Mouse (Mus musculus) cerebellum, postnatal 14 days (tissue): ENCODE measurements around the gene Lrrc74b.
"Not testable (repeated sequence)": the region's sequence is repeated elsewhere in the genome, so short reads cannot be mapped to it uniquely, and the experiment has no call there.

Experiments used
- DNase-seq, 2 experiments: peaks; one replicate each; pipeline ENCODE4 v3.0.0; 2021; ENCODE audit warnings: mixed read lengths in 2 of 2

The Lrrc74b gene

DNA sequence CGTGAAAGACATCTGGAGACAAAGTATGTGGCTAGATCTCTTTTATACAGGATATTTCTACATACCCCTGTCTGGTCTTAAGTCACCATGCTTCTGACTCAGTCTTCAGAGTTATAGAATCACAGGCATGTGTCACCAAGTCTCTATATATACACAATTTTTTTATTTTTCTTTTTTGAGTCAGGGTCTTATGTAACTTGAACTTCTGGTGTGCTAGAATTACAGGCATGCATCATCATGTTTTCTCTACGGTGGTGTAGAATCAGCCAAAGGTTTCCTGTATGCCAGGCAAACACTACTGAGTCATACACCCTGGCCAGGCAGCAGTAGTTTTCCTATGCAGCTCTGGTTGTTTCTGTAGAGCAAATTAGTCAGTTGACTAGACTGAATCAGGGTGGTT is 18.4 kb downstream of the Lrrc74b start:
- DNase-seq: no peak

DNA sequence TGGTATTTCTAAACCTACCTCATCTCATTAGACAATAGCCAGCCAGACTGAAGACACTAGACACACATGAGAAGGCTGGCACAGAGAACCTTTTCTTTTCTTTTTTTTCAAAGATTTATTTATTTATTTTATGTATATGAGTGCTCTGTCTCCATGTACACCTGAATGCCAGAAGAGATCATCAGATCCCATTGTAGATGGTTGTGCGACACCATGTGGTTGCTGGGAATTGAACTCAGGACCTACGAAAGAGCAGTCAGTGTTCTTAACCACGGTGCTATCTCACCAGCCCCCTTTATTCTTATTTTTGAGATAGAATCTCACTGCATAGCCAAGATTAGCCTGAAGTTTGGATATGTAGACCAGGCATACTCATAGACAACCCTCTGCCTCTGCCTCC is 24.5 kb downstream of the Lrrc74b start:
- DNase-seq: peak; percentile 49 to 55

DNA sequence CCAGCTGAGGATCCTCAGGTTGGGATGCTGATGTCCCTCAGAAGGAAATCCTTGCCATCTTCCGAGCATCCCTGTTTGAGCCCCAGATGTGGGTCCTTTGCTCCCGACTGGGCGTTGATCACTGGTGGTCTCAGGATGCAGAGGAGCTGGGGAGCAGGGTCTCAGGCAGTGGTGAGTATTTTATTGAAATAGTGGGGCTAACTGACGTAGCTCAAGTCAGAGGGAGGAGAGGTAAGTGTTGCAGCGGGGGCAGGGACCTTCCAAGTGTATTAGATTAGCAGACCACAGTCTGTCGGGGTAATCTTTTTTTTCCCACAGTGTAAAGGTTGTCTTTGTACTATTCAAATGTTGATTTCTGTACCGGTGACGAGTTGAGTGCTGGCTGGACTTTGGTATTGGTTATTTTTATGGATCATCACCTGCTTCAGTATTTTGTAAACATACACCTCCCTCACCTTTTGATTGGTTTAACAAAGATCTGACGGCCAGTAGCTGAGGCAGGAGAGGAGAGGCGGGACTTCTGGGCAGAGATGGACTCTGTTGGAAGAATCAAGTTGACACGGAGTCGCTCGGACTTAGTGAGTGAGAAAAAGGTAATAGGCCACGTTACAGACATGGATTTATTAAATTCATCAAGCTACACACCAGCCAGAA is 28.2 kb downstream of the Lrrc74b start:
- DNase-seq: no peak

DNA sequence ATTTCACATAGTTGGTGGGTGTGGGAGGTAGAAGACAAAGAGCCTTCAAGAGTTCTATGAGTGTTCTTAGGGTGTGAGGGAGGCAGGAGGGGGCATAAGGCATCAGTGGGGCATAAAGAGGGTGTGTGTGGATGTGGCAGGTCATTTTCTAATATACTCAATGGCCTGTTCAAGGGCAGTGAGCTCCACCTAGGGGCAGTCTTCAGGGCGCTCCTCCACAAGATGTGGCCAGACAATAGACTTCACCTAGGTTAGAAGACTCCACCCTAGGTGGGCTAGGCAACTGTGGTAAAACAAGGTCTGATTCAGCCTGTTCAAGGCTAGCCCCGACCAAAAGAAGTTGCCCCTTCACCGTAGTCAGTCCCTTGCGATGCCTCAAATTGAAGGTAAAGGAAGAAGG is 28.8 kb downstream of the Lrrc74b start:
- DNase-seq: peak; percentile 62 to 63

DNA sequence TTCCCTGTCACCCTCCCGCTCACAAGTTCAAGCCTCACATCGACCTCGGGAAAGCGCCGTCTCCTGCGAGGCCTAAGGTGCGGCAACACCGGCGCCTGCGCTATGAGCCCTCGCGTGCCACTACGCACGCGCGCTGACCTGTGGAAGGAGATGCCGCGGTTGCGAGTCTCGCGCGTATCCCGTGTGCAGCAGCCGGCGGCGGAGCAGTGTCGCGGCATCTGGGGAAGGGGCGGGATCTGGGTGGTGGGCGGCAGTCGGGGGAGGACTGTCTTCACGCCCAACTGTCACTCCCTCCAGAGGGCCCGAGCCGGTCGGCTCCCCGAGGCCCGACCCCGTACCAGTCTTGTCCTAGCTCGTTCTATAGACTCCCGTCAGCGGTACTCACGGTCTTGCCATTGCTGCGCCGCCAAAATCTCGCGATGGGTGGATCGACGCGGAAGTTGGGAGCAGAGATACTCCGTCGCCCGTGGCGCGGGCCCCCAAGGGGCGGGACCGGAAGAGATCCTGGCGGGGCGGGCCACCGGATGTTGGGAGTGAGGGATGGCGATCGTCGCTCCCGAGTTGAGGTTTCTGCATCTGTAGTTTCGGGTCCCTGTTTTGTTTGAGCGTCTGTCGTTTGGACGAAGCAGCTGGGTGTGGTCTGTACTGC is 30.3 kb downstream of the Lrrc74b start, which contains the start of gene Thap7:
Thap7 (minus strand) TSS at position 497 of the 649 bp plus-strand sequence.
- peak; percentile 97 to 98 for DNase-seq

DNA sequence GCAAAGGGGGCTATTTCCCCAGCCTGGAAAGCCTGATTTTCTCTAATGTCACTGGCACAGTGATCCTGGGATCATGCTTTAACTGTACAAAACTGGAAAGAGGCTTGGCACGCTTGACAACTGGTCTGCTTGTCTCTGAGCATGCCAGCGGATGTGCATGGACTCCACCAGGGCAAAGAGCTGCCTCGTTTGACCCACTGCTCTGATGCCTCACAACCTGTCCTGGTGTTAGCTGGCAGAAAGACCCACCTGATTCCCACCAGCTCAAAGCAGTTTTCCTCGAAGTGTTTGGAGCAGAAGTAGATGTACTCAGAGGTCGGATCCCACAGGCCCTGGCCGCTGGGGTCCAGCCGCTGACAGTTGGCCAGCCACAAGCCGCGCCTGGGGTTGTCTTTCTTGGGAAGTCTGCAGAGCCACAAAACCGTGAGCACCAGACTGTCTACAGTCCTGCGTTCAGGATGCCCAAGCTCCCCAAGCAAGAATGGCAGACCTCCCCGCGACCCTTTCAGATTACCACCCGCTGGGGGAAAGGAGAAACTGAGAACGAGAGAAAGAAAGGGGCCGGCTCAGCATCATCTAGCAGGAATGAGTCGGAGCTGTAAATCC is 31.0 kb downstream of the Lrrc74b start:
- DNase-seq: peak in 1 of 2 experiments; percentile 43

DNA sequence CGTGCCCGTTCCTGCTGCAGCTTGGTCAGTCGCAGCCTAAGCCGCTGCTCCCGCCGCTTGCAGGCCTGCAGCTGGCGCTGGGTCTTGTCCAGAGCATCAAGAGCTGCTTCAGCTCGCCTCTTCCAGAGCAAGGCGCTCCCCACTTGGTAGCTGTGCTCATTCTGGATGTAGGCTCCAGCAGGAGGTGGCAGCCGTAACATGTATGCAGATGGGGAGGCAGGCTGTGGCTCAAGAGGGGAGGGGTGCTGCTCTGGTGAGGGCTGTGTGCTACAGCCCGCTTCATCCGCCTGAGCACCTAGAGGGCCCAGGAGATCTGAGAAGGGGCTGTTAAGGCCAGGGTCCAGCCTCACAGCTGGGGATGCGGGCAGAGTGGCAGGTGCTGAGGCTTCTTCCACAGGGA is 32.8 kb downstream of the Lrrc74b start:
- no peak for DNase-seq

DNA sequence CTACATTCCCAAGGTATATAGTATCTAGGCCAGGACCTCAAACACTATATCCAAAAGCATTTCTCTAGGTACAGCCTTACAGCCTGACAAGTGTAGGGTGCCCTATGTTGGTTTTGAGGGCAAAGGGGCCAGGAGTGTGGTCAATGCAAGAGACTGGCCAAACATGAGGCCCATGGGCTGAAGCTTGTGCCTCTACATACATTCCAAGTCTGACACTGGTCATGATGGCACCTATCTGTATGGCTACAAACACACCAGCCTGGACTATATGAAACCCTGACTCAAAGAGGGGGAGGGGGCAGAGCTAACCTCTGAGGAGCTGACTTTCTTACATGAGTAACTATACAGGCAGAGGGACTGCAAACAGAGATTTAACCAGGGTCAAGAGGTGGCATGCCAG is 33.4 kb downstream of the Lrrc74b start:
- no peak for DNase-seq

DNA sequence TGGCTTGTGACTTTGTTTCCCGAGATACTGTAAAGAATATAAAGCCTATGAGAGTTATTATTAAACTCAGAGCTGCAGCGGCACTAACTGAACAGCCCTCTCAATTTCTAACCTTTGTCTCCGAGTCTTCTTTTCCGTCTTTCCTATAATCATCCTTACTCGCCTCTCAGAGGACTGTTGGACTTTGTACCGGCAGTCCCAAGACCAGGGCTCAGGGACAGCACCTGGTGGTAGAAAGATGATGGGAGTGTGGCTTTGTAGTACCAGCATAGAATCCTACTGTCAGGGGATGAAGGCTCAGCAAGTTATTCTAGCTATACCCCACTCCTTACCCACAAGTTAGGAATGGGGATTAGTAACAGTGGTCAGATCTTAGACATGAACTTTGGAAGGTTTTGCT is 34.8 kb downstream of the Lrrc74b start:
- DNase-seq: no peak

DNA sequence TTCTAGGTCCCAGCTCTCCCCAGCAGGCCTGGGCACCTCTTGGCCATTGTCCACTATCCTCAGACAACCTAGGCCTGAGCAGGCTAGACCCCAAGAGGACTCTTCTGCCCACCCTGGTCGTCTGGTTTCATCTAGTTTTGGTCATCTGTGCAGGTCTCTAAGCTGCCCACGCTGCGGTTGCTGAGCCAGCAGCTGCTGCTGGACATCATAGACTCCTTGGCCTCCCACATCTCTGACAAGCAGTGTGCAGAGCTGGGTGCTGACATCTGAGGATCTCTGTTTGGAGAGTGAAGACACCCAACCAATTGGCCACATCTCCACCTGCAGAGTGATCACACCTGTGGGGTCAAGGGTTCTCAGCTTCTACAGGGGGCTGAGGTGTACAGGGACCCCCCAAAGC is 35.5 kb downstream of the Lrrc74b start:
- no peak for DNase-seq

DNA sequence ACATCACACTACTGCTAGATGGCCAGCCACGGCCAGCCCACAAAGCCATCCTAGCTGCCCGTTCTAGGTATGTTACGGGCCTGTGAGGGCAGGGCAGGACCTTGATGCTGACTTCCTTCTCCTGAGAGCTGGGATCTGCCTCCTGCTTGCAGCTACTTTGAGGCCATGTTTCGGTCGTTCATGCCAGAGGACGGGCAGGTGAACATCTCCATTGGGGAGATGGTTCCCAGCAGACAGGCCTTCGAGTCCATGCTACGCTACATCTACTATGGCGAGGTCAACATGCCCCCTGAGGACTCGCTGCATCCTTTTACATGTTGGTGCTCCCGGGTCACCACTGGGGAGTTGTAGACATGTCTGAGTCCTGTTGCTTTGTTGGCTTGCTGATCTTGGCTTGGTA is 36.9 kb downstream of the Lrrc74b start:
- DNase-seq: no peak

DNA sequence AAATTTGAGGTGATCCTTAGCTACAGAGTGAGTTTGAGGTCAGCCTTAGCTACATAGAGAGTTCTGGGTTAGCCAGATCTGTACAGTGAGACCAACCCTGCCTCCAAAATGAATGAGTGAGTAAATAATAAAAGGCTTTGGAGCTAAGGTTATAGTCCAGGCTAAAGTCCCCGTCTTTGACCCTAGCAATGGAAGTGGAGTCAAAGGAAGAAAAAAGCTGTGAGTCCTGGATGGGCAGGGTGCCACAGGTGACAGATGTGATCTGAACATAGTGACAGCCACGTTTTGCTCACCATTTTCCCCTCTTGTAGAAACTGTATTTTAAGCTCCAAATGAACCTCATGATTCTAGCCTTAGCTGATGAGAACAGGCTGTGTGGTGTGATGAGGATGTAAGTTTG is 42.1 kb downstream of the Lrrc74b start:
- DNase-seq: no peak

DNA sequence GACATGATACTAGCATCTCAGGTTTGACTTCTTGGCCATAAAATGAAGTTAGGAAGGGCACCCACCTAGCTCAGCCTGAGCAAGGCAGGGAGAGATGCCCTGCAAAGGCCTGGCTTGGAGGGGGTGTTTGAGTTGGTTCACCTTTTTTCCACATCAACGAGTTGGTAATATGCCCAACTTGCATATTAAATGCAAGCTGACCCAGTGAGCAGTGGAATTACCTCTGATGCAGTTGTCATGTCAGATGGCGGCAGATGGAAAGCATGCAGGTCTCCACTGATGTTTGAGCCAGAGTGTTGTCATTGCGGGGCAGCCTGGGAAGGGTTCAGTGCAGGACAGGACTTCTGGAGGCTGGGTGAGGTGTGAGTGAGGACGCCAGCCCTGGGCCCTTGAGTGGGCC is 49.6 kb downstream of the Lrrc74b start:
- peak; percentile 55 to 62 for DNase-seq

DNA sequence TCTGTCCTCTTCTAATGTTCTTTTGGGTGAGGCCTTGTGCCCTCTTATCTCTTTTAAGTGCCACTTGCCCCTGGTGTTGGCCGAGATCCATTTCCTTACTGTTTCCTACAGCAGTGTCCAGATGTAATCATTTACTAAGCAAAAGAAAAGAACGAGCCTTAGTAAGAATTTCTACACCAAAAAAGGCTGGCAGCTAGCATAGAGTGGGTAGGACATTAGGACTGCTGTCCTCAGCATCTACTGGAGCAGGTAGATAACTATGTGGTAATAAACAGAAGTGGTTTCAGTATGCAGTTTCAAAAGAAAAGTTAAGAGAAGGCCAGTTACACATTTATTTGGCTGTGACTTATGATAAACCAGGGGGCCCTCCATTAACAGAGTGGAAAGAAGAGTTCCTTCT is 50.4 kb downstream of the Lrrc74b start:
- DNase-seq: no peak

DNA sequence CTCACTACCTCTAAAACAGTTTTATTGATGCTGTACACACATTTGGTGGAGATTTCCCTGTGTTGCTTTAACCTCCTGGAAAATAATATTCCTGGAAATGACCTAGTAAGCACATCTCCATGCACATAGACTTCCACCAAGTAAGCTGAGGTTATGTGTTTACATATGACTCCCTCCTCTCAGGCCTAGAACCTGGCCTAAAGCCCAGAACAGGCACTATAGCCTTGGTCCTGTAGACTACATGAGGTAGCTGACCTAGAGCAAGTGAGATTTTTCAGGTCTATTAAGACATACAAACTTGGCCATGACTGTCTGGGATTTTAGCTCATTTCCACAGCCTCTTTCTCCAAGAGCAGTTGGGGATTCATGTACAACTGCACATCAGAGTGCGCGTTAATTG is 50.9 kb downstream of the Lrrc74b start:
- DNase-seq: no peak

DNA sequence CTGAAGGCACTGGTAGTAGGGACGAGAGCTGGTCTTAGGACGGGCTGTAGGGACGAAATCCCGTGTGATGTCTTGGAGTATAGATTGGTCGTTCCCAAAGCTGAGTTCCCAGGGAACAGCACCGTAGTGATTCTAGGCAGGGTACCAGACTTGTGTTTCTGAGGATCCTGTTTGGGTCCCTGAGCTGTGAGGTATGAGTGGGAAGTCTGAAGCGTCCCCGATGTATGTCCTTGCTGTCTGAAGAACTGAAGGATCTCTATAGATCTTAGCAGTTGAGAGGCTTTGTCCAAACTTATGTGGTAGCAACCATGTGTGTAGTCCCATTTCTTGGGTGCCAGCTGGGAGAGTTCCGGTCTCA is 51.8 kb downstream of the Lrrc74b start:
- no peak for DNase-seq

DNA sequence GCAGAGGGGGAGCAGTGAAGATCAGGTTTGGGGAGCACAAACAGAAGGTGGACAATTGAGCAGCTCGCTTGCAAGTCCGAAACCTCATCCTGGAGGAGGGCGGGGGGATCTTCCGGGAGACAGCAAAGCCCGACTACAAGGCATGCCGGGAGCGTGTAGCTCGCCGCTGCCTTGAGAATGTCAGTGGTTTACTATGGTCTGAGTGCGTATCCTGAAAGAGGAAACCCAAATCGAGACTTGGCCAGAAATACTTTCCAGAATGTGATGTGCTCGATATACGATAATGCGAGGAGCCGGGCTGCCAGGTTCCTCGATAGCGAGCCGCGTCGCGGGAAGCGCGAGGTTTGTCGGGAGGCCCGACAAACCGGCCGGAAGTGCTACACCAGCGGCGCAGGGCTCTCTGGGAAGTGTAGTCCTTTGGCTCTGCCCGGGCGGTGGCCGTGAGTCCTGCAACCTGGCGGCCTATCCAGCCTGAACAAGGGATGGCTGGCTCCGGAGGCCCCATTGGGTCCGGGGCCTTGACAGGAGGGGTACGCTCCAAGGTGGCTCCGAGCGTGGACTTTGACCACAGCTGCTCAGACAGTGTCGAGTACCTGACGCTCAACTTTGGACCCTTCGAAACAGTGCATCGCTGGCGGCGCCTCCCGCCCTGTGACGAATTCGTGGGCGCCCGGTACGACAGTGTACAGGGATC is 52.4 kb downstream of the Lrrc74b start, which contains the start of gene Lztr1:
Lztr1 (plus strand) TSS at position 143 of the 694 bp plus-strand sequence.
- DNase-seq: peak; percentile 91 to 94

DNA sequence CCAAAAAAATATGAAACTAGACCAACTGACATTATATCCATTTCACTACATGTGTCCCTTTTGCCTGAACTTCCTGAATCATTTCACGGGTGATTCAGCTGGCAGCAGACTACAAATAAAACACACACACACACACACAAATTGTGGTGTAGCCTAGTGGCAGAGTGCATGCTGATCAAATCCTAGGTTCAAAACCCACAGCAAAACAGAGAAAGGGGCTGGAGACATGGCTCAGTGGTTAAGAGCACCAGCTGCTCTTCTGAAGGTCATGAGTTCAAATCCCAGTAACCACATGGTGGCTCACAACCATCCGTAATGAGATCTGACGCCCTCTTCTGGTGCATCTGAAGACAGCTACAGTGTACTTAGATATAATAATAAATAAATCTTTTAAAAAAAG is 53.0 kb downstream of the Lrrc74b start:
- DNase-seq: not testable (repeated sequence)

DNA sequence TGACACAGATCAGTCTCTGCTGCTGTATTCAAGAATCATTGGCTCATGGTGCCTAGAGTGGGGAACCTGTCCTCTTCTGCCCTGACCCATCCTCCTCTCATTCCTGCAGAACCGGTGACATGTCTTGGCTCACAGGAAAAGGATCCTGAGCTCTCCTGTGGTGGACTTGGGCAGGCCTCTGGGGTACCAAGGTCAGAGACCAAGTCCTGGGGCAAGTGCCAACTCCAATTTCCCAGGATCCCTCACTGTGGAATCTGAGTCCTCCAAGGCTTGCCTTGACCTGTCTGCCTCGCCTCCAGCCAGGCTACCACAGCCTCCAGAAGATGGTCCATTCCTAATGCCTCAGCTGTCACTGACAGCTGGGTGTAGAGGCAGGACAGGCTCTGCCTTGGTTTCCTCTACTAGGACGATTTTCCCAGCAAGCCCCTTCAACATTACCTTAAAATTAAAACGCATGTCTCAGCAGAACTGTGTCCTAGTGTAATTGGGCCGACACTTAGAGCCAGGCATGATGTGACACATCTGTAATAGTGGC is 54.0 kb downstream of the Lrrc74b start:
- no peak for DNase-seq

DNA sequence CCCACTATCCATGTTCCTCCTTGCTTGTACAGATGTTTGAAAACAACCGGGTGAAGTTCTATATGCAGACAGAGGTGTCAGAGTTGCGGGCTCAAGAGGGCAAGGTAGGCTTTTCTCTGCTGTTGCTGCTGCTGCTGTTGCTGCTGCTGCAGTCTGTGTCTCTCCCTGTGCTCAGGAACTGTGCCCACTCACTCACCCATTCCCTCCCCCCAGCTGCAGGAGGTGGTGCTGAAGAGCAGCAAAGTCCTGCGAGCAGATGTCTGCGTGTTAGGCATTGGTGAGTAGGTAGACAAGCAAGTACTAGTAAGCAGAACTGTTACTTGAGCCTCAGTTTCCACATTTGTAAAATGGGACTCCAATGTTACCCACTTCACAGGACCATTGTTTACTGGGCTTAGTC is 58.4 kb downstream of the Lrrc74b start:
- no peak for DNase-seq

DNA sequence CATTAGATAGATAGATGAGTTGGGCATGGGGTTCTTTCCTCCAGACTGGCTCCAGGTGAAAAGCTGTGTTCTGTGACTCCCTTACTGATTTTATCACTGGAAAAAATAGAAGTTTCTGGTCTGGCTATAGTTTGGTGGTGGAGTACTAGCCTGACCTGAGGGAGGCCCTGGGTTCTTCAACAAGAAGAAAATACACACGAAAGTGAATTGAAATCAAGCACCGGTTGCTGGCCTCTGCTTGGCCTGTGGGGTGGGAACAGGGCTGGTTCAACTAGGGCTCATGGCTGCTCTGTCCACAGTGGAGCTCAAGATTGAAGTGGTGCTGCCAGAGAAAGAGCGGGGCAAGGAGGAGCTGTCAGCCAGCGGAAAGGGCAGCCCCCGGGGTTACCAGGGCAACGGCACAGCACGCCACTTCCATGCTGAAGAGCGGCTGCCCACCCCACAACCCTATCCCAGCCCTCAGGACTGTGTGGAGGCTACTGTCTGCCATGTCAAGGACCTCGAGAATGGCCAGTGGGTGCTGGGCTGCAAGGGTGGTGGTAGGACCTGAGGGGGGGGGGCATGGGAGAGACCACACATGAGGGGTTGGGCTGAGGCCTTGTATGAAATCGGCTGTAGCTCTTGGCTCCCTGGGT is 61.7 kb downstream of the Lrrc74b start:
- peak; percentile 61 to 73 for DNase-seq

DNA sequence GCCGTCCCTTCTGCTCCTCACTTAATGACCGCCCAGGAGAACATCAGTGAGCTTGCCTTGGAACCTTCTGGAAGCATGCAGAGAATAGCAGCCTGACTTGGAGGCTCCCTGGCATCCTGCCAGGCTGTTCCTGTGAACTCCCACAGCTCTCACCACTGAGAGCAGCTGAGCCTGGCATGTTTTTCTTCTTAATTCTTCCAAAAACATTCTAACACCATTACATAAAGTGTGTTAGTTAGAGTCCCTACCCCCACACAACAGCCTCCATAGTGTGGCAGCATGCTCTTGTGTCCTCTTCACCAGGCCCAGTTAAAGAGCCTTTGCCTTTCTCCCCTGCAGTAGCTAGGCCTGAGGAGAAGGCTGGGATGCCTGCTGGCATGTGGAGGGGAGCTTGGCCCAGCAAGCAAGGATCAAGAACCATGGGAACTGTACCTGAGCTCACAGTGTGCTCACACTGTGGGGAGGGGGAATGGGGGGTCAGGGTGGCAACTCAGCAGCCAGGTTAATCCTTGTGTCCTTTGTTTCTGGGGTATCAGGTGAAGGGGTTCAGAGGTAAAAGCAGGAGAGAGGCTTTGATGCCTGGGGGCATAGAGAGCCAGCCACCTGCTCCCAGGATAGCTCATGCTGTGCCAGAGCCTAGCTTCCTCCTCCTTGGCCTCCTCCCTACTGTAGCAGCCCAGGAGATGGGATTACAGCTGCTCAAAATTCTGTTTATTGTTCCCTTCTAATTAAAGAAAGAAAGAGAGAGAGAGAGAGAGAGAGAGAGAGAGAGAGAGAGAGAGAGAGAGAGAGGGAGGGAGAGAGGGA is 64.3 kb downstream of the Lrrc74b start:
- peak; percentile 81 to 85 for DNase-seq
